8 mouse cellular contexts compared by ENCODE assay signal in the genomic region with DNA sequence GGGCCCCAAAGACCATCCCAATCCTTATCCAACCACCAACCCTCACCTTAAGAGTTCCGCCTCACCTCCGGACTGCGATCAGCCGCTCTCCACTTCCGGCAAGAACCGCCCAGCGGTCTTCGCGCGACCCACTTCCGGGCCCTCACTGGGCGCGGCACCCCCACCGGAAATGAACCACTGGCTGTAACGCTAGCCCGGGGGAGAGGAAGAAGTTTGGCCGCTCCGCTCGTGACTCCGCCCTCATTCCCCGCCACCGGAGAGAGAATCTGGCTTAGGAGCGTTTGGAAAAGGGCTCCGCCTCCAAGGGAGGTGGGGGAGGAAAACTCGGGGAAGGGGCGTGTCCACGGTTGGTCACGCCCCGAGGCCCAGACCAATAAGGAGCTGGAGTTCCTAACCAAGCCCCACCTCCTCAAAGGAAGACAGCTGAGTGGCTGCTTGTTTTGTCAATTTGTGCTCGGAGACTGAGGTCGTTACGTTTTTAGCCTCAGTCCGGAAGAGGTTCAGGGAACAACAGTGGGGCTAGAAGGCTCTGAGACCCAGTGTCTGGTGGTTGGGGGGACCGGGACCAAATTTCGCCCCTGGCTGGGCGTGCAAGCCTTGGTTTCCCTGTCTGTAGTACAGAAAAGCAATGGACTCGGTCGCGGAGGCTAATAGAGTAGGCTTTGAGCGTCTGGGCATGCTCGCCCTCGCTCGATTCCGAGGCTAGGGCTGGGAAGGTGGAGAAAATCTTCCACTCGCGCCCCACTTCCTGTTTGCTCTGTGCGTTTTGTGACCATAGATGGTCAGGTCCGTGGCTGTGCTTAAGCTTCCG. TPM values are rescaled to one million over a fixed set of nuclear protein-coding genes. Genes with fewer than 3 reads are reported as not detected.
DNase-seq lines count a peak whose midpoint lies in the region; ATAC-seq and TF ChIP-seq lines count a peak whose summit lies in the region.

TSS of gene Cap1 (minus strand) at position 289 of the 811 bp plus-strand sequence.

- H3K4me1 ChIP-seq in MEL (ENCODE audit: control insufficient read depth in 1 of 2, insufficient read depth in 2 of 2, low read length in 2 of 2) = peaks cover 6 to 18% of the 10 kb centered on the region in 2 experiments; a peak in 3 of 4 replicates
- H3K4me1 ChIP-seq in cerebellum, adult 2 months (ENCODE audit: control insufficient read depth, insufficient read depth, low read length) = no peaks in the 10 kb centered on the region; the same call in 1 of the 2 replicates
- H3K4me1 ChIP-seq in forebrain, postnatal 0 days (ENCODE audit: insufficient read depth) = peaks cover 12% of the 10 kb centered on the region; the same call in 1 of the 2 replicates
- H3K4me1 ChIP-seq in lung, embryonic 15.5 days = peaks cover 31% of the 10 kb centered on the region

- no peaks in the 10 kb centered on the region for H3K9me3 ChIP-seq in MEL (replicated peaks; ENCODE audit: insufficient read depth, low read length)
- H3K9me3 ChIP-seq in forebrain, postnatal 0 days (ENCODE audit: low read length) = no peaks in the 10 kb centered on the region
- no peaks in the 10 kb centered on the region for H3K9me3 ChIP-seq in lung, embryonic 15.5 days

- TF ChIP-seq CTCF in MEL (IDR thresholded peaks at IDR 0.05 in 2 of 3, conservative IDR thresholded peaks at IDR 0.05 in 1 of 3; ENCODE audit: control insufficient read depth in 1 of 3, insufficient read depth in 1 of 3, low read depth in 2 of 3, low read length in 3 of 3, poor library complexity in 1 of 3, severe bottlenecking in 1 of 3) = no peak
- TF ChIP-seq CTCF in cerebellum, adult 2 months (IDR thresholded peaks at IDR 0.05; ENCODE audit: borderline replicate concordance, insufficient read depth, low read depth, low read length) = no peak
- no peak for TF ChIP-seq CTCF in forebrain, postnatal 0 days (IDR thresholded peaks at IDR 0.05; ENCODE audit: low read depth)

- H3K36me3 ChIP-seq in MEL (ENCODE audit: control insufficient read depth in 1 of 2, insufficient read depth in 2 of 2, low read length in 2 of 2) = peaks cover 1 to 15% of the 10 kb centered on the region in 2 experiments; a peak in 3 of 4 replicates
- no peaks in the 10 kb centered on the region for H3K36me3 ChIP-seq in forebrain, postnatal 0 days (ENCODE audit: insufficient read depth)
- H3K36me3 ChIP-seq in lung, embryonic 15.5 days = no peaks in the 10 kb centered on the region

- peak within 1 kb of the TSS; percentile 95 for H3K27ac ChIP-seq in MEL (ENCODE audit: control insufficient read depth, low read depth, low read length)
- H3K27ac ChIP-seq in cerebellum, adult 2 months (ENCODE audit: insufficient read depth, low read length) = peak within 1 kb of the TSS; percentile 97
- peak within 1 kb of the TSS; percentile 100 for H3K27ac ChIP-seq in forebrain, postnatal 0 days (ENCODE audit: low read depth, low read length)
- H3K27ac ChIP-seq in lung, embryonic 15.5 days = peak within 1 kb of the TSS; percentile 99

- no peaks in the 10 kb centered on the region for H3K27me3 ChIP-seq in MEL (ENCODE audit: control insufficient read depth in 1 of 2, insufficient read depth in 2 of 2, low read length in 2 of 2)
- H3K27me3 ChIP-seq in cerebellum, adult 2 months (ENCODE audit: control insufficient read depth, insufficient read depth, low read length) = no peaks in the 10 kb centered on the region
- no peaks in the 10 kb centered on the region for H3K27me3 ChIP-seq in forebrain, postnatal 0 days (ENCODE audit: insufficient read depth, low read length)
- no peaks in the 10 kb centered on the region for H3K27me3 ChIP-seq in lung, embryonic 15.5 days

- under 1% methylated on average over 49 of the region's 49 CpGs for WGBS in cerebellum, adult 2 months
- WGBS in forebrain, postnatal 0 days = 2% methylated on average over 49 of the region's 49 CpGs
- WGBS in lung, embryonic 15.5 days = under 1% methylated on average over 49 of the region's 49 CpGs

- TF ChIP-seq EP300 in MEL (IDR thresholded peaks at IDR 0.05; ENCODE audit: low read depth in 1 of 2, low read length in 2 of 2) = no peak; a peak in 1 of 4 replicates

- DNase-seq in MEL (ENCODE audit: low read depth, low spot score) = peak; percentile 99
- DNase-seq in cerebellum, adult 2 months = peak; percentile 96 to 97
- peak; percentile 99 for DNase-seq in forebrain, postnatal 0 days
- peak; percentile 98 for DNase-seq in heart, postnatal 4 days
- DNase-seq in layer of hippocampus, adult 8-10 months (ENCODE audit: low spot score in 2 of 2) = peak; percentile 97 to 99
- peak; percentile 99 for DNase-seq in ovary, adult 18-20 months (ENCODE audit: low spot score)
- peak; percentile 96 for DNase-seq in thymus, postnatal 0 days (ENCODE audit: low spot score)

- ATAC-seq in forebrain, postnatal 0 days = peak; percentile 94
- peak; percentile 94 for ATAC-seq in lung, embryonic 15.5 days (ENCODE audit: borderline replicate concordance, extremely low read depth, low FRiP score, low TSS enrichment)

- TF ChIP-seq POLR2A in MEL (IDR thresholded peaks at IDR 0.05; ENCODE audit: control insufficient read depth in 1 of 2, insufficient read depth in 1 of 2, low read depth in 1 of 2, low read length in 2 of 2, poor library complexity in 1 of 2) = peak; percentile 87 to 98
- peak; percentile 97 for TF ChIP-seq POLR2A in cerebellum, adult 2 months (IDR thresholded peaks at IDR 0.05; ENCODE audit: borderline replicate concordance, insufficient read depth, low read length)

- peaks cover 30% of the 10 kb centered on the region for H3K79me2 ChIP-seq in MEL (ENCODE audit: control insufficient read depth, insufficient read depth, low read length, poor library complexity)

- peak within 1 kb of the TSS; percentile 86 for H3K9ac ChIP-seq in MEL (ENCODE audit: control insufficient read depth, low read depth, low read length, poor library complexity, severe bottlenecking)
- peak within 1 kb of the TSS; percentile 87 for H3K9ac ChIP-seq in forebrain, postnatal 0 days
- peak within 1 kb of the TSS; percentile 67 for H3K9ac ChIP-seq in lung, embryonic 15.5 days

- peak within 1 kb of the TSS; percentile 77 to 97 for H3K4me3 ChIP-seq in MEL (ENCODE audit: control insufficient read depth in 1 of 2, insufficient read depth in 1 of 2, low read depth in 2 of 2, low read length in 2 of 2)
- H3K4me3 ChIP-seq in cerebellum, adult 2 months (replicated peaks; ENCODE audit: insufficient read depth, low read depth, low read length) = peak within 1 kb of the TSS; percentile 87
- H3K4me3 ChIP-seq in forebrain, postnatal 0 days (ENCODE audit: low read depth, low read length) = peak within 1 kb of the TSS; percentile 72
- H3K4me3 ChIP-seq in lung, embryonic 15.5 days = peak within 1 kb of the TSS; percentile 75

- no peak for TF ChIP-seq RAD21 in MEL (IDR thresholded peaks at IDR 0.05; ENCODE audit: low read depth, low read length)

- H3K4me2 ChIP-seq in forebrain, postnatal 0 days (ENCODE audit: low read depth) = peak within 1 kb of the TSS; percentile 68
- H3K4me2 ChIP-seq in lung, embryonic 15.5 days = peak within 1 kb of the TSS; percentile 86

TF ChIP-seq in MEL, 35 proteins besides CTCF, POLR2A, EP300 and RAD21 (continues in another document):
- TF ChIP-seq ELF1 (IDR thresholded peaks at IDR 0.05; ENCODE audit: low read depth, low read length) (peak; percentile 91), CHD2 (IDR thresholded peaks at IDR 0.05; ENCODE audit: low read length) (peak; percentile 64; the same call in 1 of the 2 replicates), MAX (IDR thresholded peaks at IDR 0.05; ENCODE audit: low read length) (no peak), GABPA (IDR thresholded peaks at IDR 0.05; ENCODE audit: low read depth, low read length) (no peak), BHLHE40 (IDR thresholded peaks at IDR 0.05; ENCODE audit: borderline replicate concordance, low read depth, low read length) (peak; percentile 33; the same call in 1 of the 2 replicates), ZMIZ1 (IDR thresholded peaks at IDR 0.05; ENCODE audit: low read depth, low read length) (peak; percentile 91), MAZ (IDR thresholded peaks at IDR 0.05; ENCODE audit: low read depth, low read length) (peak; percentile 80), E2F4 (IDR thresholded peaks at IDR 0.05; ENCODE audit: borderline replicate concordance, low read depth, low read length) (no peak), ZKSCAN1 (IDR thresholded peaks at IDR 0.05; ENCODE audit: low read depth, low read length) (no peak), ZC3H11A (IDR thresholded peaks at IDR 0.05; ENCODE audit: low read depth, low read length) (no peak), SMC3 (IDR thresholded peaks at IDR 0.05; ENCODE audit: low read depth, low read length) (no peak), GATA1 (IDR thresholded peaks at IDR 0.05; ENCODE audit: low read depth, low read length) (no peak), RCOR1 (IDR thresholded peaks at IDR 0.05; ENCODE audit: low read depth, low read length) (0 out of 2 replicates have a peak, but pooled peaks have one; percentile 25), POLR2AphosphoS2 (IDR thresholded peaks at IDR 0.05; ENCODE audit: low read length) (peak; percentile 98), HCFC1 (IDR thresholded peaks at IDR 0.05; ENCODE audit: low read depth, low read length) (peak; percentile 88), TAL1 (IDR thresholded peaks at IDR 0.05; ENCODE audit: low read length) (no peak), MYB (IDR thresholded peaks at IDR 0.05; ENCODE audit: low read depth, low read length) (no peak; the same call in 1 of the 2 replicates), USF1 (IDR thresholded peaks at IDR 0.05; ENCODE audit: low read depth, low read length) (peak; percentile 86), TCF12 (IDR thresholded peaks at IDR 0.05; ENCODE audit: low read depth, low read length) (no peak; the same call in 1 of the 2 replicates), UBTF (IDR thresholded peaks at IDR 0.05; ENCODE audit: borderline replicate concordance, insufficient read depth, low read depth, low read length) (no peak), KAT2A (conservative IDR thresholded peaks at IDR 0.05; ENCODE audit: low read depth, low read length) (peak; percentile 54; the same call in 1 of the 2 replicates)

RNA-seq across cellular contexts. Expression of gene Cap1, which starts in this region (rescaled TPM):
- 68.3 and 82.3 TPM in 2 replicates for total RNA-seq in MEL (2012; rRNA removed)
- 100 to 1,000 TPM in 1 of 2 experiments, not detected in 1; 134 TPM for polyA plus RNA-seq in MEL (2012; ENCODE audit: insufficient read depth in 1 of 2, insufficient read length in 2 of 2, low read depth in 1 of 2, low replicate concordance in 2 of 2, missing spikeins in 1 of 2)
- 82.1 and 89.7 TPM in 2 replicates for polyA plus RNA-seq in cerebellum, adult 2 months (2012; rRNA removed)
- total RNA-seq in forebrain, postnatal 0 days (2014; rRNA removed) = 155 and 161 TPM in 2 replicates
- polyA plus RNA-seq in forebrain, postnatal 0 days (2015; fragmentation: Nextera tagmentation; extraction: Ambion mirVana) = 68.5 and 75.2 TPM in 2 replicates
- 10 to 100 TPM; 88.9 to 90.8 TPM for total RNA-seq in heart, postnatal 4 days (2021)
- 100 to 1,000 TPM; 280 to 333 (median 312) TPM for total RNA-seq in layer of hippocampus, adult 8-10 months (2022)
- polyA plus RNA-seq in lung, embryonic 15.5 days (2015; fragmentation: Nextera tagmentation; extraction: Ambion mirVana) = 61.7 and 70.2 TPM in 2 replicates
- 91.9 and 106 TPM in 2 replicates for polyA plus RNA-seq in thymus, postnatal 0 days (2015; fragmentation: Nextera tagmentation; extraction: Ambion mirVana)

Comparison
In these comparisons a context has a peak if more than half of its experiments do, and no peak if none do; other contexts are left out.
1. Peak in every context shown above with its lines: DNase-seq, ATAC-seq, H3K4me3 ChIP-seq and H3K27ac ChIP-seq.